Mouse (Mus musculus): ENCODE results near the gene Adcy4.

GRCm38 (mm10) chr14:55785195-55785594, 1.3 kb upstream of the Adcy4 start:
- peak; percentile 17; the same call in 1 of the 2 replicates for TF ChIP-seq CTCF (IDR thresholded peaks at IDR 0.05; ENCODE audit: borderline replicate concordance, insufficient read depth, low read length)
- TF ChIP-seq POLR2A (IDR thresholded peaks at IDR 0.05; ENCODE audit: low read depth, low read length), result no peak
